Mouse (Mus musculus) MEL-GATA-1-ER (cell line): ENCODE data around the gene Elavl3.

ENCODE experiments used
- DNase-seq: peaks from one replicate; pipeline ENCODE4 v3.0.0-alpha.2; 2012; ENCODE audit warnings: low read depth; ENCODE audit errors: extremely low read depth

Elavl3 gene

GRCm38 (mm10) chr9:22058011-22058424, 6.2 kb upstream of the Elavl3 start:
- DNase-seq: no peak

DNA sequence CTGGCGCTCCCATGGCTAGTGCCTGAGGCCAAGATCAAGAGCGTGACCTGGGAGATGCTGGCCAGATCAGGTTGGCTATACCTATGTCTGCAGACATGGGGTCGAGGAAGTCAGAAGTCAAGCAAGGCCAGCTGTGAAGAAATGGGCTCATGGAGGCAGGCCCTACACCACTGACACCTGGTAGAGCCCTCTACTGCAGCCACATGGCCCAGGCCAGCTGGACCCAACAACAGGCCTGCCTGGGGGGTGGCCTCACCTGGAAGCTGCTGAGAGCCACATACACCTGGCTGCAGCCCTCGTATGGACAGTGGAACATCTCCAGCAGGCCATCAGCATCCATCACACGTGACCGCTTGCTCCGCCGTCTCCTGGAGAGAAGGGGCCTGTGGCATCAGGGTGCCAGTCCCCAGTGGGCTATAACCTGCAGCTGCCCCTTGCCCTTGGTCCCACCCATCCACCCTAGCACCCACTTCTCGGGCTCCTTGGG, 5.3 kb upstream of the Elavl3 start:
- no peak for DNase-seq

- DNase-seq: no peak
Measured at GRCm38 (mm10) chr9:22056303-22056910, 4.6 kb upstream of the Elavl3 start.

GRCm38 (mm10) chr9:22055713-22056112, 3.9 kb upstream of the Elavl3 start:
- no peak for DNase-seq

DNA sequence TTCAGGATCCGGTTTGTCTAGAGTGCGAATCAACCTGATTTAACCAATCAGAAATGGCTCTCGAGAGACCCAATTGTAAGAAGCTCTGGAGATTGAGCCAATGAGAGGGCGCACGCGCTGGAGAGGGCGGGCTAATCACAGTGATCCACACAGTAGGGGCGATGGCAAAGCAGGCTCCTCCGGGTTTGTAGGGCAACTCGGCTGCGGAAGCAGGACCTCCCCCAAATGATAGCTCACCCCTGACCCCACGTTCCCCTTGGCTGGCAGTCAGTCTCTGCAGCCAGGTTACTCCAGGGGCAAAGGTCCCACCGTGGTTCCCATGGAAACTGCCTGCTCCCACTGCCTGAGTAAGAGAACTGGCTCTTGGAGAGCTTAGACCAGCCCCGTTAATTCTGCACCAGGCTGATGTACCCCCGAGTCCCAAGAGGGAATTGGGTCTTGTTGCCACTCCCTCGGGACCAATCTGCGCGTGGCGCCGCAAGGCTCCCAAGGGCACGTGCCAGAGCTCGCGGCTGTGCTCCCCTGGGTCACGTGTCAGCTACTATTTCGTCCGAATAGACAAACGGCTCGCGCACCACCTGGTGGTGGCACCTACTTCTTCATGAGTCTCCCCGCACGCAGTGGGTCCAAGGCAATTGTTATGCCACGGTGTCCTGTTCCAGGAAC, 2.7 kb upstream of the Elavl3 start:
- DNase-seq: peak; percentile 64

- no peak for DNase-seq
Measured at GRCm38 (mm10) chr9:22053657-22054056, 1.8 kb upstream of the Elavl3 start.

GRCm38 (mm10) chr9:22051161-22051957, 464 bp downstream of the Elavl3 start:
- no peak for DNase-seq

- DNase-seq: no peak
Measured at GRCm38 (mm10) chr9:22050351-22050889, 1.4 kb downstream of the Elavl3 start.

DNA sequence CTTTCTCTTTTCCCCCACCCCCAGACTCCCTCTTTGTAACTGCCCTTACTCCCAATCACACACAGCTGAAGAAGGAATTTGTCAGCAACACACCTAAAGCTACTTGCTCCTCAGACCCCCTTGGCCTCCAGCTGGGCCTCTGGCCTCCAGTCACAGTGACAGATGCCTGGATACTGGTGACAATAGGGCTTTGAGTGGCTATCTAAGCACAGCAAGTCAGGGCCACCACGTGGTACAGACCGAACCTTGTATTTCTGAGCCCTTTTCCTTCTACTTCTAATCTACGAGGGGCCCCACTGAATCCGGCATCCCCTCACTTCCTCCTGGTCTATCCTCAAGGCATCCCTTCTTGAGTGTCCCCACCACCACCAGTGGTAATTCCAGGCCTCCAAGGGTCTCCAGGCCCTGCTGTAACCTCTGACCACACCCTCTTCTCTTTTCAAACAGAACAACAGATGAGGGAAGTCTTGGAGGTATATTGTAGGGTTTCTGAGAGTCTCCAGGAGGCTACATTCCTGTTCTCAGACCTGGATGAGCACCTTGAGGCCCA, 2.0 kb downstream of the Elavl3 start:
- DNase-seq: no peak

DNA sequence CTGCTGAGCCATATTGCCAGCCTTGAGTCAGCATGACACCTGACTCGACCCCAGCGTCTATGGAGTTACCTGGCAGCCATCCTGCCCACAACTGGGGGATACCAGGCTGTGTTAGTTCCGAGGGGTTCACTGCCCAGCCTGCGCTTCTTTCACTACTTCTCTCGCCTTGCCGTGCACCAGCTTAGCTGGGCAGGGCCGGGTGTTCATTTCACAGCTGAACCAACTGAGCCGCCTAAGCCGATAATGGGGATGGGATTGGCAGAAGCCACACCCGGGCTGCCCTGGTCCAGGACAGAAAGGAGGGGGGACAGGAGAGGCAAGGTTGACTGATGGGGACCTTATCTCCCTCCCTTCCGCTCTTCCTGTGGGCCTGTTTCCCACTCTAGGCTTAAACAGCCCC, 2.5 kb downstream of the Elavl3 start:
- DNase-seq: no peak

DNA sequence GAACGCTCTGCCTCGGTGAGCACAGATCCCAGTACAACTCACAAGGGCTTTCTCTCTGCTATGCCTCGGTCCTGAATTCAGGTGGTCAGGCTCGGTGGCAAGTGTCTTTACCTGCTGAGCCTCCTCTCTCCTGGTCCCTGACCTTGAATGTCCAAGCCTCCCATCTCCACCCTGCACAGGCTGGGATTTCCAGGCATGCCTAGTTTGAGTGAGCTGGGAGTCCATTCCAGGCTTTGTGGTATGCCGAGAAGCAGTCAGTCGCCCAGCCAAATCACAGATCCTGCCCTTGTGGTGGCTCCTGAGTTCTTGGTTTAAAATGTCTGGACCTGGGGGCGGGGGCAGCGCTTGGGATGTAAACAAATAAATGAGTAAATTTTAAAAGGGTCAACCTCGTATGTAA, 4.5 kb downstream of the Elavl3 start:
- no peak for DNase-seq

DNA sequence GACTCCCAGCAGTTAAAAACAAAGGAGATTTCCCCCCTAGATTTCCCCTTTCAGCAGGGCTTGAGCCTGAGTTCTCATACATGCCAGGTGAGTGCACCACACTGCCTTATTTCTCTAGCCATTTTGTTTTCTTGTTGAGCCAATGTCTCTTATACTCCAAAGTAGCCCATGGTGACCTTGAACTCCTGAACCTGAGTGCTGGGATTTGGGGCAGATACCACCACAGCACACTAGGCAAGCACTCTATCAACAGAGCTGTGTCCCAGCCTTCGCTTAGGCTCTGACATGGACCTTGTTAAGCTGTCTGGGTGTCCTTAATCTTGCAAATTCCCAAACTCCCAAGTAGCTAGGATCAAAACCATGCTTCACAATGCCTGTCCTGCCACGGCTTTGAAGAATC, 10.0 kb downstream of the Elavl3 start:
- no peak for DNase-seq

GRCm38 (mm10) chr9:22037826-22038225, 14.0 kb downstream of the Elavl3 start:
- no peak for DNase-seq

GRCm38 (mm10) chr9:22035300-22036044, 16.4 kb downstream of the Elavl3 start:
- no peak for DNase-seq

DNA sequence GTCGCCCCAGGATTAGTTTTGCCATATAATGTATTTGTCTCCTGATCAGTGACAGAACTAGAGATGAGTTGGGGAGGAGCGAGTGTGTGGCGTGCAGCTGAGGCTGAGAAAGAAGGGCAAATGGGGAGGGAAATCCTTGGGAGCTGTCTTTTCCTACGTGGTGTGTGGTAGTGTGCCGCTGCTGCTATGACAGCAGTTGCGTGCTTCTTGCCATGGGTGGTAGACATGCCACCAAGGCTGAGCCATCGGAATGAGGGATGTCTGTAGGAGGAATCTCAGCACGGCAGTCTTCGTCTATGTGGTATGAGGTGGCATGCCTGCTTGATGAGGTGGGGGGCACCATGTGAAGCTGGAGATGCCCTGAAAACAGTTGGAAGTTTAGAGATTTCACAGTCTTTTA, 21.4 kb downstream of the Elavl3 start:
- no peak for DNase-seq

DNA sequence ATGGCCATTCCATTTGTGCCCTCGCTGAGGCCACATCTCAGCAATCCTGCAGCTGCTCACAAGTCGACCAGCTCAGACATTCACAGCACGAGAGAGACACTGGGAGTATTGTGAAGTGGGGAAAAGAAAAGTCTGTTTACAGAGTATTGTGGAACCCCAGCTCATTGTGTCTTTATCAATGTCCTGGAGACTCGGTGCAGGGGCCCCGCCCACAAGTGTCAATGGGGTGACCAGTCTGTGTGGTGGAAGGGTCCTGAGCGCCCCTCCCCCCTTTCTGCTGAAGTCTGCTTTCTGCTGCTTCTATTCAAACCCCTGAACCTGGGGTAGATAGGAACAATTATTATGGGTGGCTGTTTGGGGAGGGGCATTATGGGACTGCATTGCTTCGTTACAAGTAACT, 23.4 kb downstream of the Elavl3 start:
- DNase-seq: no peak

DNA sequence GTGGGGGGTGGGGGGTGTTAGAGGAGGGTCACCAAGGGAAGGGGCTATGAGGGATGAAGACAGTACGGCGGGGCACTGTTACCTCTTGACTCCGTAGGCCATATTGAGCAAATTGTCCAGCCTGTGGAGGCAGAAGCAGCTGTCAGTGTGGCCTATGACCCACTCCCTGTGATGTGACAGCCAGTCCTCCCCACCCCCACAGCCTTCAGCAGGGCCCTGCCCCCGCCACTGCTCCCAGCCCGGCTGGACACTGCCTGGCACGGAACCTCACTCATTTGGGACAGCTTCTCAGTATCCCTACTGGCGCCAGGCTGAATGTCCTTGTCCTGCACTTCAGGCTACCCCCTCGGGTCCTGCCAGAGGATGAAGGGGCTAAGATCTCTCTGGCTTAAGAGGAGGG, 27.2 kb downstream of the Elavl3 start:
- DNase-seq: no peak

DNA sequence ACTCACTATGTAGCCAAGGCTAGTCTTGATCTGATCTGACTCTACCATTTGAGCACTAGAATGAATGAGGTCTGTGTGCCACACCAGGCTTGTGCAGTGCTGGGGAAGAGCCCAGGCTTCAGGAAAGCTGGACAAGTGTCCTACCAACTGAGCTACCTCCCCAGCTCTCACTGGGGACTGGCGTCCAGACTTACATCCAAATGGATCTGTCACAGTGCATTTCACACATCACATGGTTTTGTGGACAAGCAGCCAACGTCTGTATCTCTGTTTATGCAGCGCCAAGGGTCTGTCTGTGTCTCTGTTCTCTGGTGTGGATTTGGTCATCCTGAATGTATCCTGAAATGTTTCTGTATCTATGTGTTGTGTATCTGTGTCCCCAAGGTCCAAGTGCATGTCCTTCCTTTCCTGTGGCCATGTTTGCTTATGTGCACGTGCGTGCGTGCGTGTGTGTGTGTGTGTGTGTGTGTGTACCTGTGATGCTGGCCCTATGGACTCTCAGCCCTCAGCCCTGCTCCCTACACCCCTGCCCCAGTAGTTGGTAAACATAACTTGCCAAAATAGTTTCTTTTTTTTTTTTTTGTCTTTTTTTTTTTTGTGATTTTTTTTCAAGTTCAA, 34.5 kb downstream of the Elavl3 start:
- no peak for DNase-seq

- no peak for DNase-seq
Measured at GRCm38 (mm10) chr9:22016245-22016644, 35.6 kb downstream of the Elavl3 start.

DNA sequence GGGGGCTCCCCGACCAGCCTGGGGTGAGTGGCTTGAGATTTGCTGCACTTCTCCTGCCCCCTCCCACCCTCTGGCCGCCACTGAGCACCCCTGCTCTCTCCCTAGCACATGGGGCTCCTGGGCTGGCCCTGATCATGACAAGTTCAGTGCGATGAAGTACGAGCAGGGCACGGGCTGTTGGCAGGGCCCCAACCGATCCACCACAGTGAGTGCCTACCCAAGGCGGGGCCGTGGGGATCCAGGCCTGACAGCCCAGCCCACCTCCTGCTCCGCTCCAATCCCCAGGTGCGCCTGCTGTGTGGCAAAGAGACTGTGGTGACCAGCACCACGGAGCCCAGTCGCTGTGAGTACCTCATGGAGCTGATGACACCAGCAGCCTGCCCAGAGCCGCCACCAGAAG, 39.1 kb downstream of the Elavl3 start:
- DNase-seq: no peak

- DNase-seq: no peak
Measured at GRCm38 (mm10) chr9:22011055-22011454, 40.8 kb downstream of the Elavl3 start.
